Mouse (Mus musculus): Measurements from ENCODE around the gene Gns.

The Gns gene

GRCm38 (mm10) chr10:121401005-121401404 lies 36.1 kb downstream of the Gns start:
- DNase-seq (ENCODE audit: low read depth, low spot score), result no peak

DNA sequence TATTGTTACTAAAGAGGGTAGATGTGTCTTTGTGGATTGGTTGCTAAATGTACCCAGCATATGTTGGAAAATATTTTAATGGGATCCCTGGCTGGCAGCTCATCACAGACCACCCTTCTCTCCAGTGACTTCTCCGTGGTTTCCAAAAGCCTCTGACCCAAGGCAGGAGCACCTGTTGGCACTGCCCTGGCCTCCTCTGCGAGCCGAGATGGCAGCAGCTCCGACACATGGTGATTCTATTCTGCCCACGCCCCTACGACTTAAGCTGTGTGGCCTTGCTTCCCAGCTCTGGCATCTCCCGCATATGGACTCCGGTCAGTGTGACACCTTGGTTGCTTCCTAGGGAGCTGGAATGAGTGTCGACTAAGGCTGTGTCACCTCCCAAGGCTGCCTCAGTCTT lies 38.2 kb downstream of the Gns start:
- DNase-seq (ENCODE audit: low read depth, low spot score), result no peak

DNA sequence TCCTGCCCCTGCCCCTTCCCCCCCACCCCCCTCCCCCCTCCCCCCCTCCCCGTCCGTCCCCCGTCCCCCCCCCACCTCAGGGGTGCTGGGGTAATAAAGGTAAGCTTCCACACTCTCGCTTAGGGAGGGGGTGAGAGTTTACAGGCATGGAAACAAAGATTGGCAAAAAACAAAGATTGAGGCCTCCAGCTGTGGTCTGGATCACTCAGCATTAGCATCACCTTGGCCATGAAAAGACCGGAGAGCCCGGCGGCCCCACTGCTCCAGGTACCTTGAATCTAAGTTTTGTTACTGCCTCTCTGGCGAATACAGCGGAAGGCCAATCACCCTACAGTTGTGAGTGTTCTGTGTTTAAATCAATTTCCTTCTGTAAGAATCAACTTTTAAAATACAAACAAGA lies 39.1 kb downstream of the Gns start:
- no peak for DNase-seq (ENCODE audit: low read depth, low spot score)

- peak; percentile 72 for DNase-seq (ENCODE audit: low read depth, low spot score)
Measured at GRCm38 (mm10) chr10:121409717-121410116, 44.8 kb downstream of the Gns start.

- no peak for DNase-seq (ENCODE audit: low read depth, low spot score)
Measured at GRCm38 (mm10) chr10:121411721-121412455, 47.0 kb downstream of the Gns start.

GRCm38 (mm10) chr10:121412824-121413223 lies 47.9 kb downstream of the Gns start:
- DNase-seq (ENCODE audit: low read depth, low spot score), result no peak

DNA sequence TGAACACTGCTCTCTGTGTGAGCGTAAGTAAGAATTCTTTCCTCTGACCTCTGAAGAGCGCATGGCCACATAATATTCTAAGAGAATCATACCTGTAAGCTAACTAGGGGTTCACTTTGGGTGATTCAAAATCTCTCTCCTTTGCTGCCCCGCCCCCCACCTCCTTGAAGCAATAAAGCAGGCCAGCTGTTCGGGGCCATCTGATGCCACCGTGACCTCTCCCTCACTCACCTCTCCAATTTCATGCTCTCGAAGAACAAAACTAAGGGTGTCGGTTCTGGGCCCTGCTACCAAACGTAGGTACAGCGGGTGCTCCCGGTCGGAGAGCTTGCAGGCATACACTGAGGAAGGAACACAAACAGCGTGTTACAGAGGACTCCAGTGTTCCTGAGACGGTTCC lies 49.2 kb downstream of the Gns start:
- DNase-seq (ENCODE audit: low read depth, low spot score), result no peak

- DNase-seq (ENCODE audit: low read depth, low spot score), result no peak
Measured at GRCm38 (mm10) chr10:121418835-121419234, 53.9 kb downstream of the Gns start.

- no peak for DNase-seq (ENCODE audit: low read depth, low spot score)
Measured at GRCm38 (mm10) chr10:121419640-121420470, 55.0 kb downstream of the Gns start.

GRCm38 (mm10) chr10:121421023-121421422 lies 56.1 kb downstream of the Gns start:
- DNase-seq (ENCODE audit: low read depth, low spot score), result no peak

GRCm38 (mm10) chr10:121421657-121422290 lies 56.9 kb downstream of the Gns start:
- no peak for DNase-seq (ENCODE audit: low read depth, low spot score)

DNA sequence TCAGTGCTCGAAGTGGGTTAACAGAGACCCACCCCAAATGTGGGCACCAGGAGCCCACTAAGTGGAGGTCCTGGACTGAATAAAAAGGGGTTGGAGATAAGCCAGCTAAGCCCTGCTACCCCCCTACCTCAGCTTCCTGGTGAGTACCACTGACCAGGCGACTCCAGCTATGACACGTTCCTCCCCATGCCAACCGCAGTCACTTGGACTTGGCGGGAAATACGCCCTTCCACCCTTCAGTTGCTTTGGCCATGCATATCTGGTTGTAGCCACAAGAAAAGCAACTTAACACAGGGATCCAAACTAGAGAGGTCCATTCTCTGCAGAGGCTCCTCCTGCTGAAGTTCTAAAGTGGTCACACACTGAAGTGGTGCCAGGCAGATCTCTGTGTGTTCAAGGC lies 57.4 kb downstream of the Gns start:
- no peak for DNase-seq (ENCODE audit: low read depth, low spot score)

GRCm38 (mm10) chr10:121423541-121424349 lies 58.9 kb downstream of the Gns start:
- DNase-seq (ENCODE audit: low read depth, low spot score), result no peak

- no peak for DNase-seq (ENCODE audit: low read depth, low spot score)
Measured at GRCm38 (mm10) chr10:121424455-121424854, 59.6 kb downstream of the Gns start.

GRCm38 (mm10) chr10:121425079-121425478 lies 60.2 kb downstream of the Gns start:
- DNase-seq (ENCODE audit: low read depth, low spot score), result no peak

- DNase-seq (ENCODE audit: low read depth, low spot score), result no peak
Measured at GRCm38 (mm10) chr10:121425506-121426025, 60.7 kb downstream of the Gns start.

DNA sequence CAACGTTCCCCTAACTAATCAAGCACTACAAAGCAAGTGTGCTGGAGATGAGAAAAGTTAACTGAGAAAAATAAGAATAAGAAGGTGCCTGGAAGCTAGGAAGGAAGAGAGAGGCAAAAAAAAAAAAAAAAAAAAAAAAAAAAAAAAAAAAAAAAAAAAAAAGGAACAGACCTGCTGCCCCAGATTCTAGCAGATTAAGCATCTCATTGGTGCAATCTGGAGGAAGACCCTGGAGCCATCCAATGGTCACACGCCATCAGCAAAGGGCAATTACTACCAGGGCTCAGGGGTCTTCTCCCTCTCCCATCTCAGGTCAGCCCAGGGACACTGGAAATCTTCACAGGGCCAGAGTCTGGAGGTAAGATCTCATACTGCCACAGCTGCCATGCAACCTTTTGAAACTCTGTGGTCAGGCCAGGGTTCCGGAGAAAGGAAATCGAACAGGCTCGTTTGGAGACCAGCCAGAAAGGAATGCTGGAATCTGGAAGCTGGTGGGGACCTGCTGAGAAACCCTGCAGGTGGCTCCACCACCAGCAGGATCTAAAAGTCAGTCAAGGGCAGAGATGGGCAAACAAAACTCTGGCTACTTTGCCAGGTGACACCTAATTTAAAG lies 61.7 kb downstream of the Gns start:
- no peak for DNase-seq (ENCODE audit: low read depth, low spot score)

DNA sequence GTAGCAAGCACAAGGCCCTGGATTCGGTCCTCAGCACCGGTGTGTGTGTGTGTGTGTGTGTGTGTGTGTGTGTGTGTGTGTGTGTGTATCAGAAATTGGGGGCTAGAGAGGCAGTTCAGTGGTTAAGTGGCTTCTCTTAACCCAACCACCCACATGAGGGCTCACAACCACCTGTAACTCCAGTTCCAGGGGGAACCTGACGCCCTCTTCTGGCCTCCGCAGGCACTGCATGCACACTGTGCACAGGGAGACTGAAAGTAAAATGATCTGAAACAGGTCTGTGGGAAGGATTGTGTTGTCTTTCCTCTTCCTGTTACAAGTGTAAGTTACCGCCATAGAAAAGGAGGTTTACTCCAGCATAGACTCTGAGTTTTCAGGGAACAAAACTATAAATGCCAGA lies 62.2 kb downstream of the Gns start:
- no peak for DNase-seq (ENCODE audit: low read depth, low spot score)

- DNase-seq (ENCODE audit: low read depth, low spot score), result no peak
Measured at GRCm38 (mm10) chr10:121428011-121428711, 63.3 kb downstream of the Gns start.

- DNase-seq (ENCODE audit: low read depth, low spot score), result peak; percentile 46
Measured at GRCm38 (mm10) chr10:121429089-121429488, 64.2 kb downstream of the Gns start.

All from forelimb bud, embryonic 11.5 days (tissue).